Mouse (Mus musculus): ENCODE data around the gene C1qtnf1.
A peak's percentile ranks its signal among the peaks of the same experiment; 100 is the strongest.
"Not testable (repeated sequence)": the region's sequence is repeated elsewhere in the genome, so short reads cannot be mapped to it uniquely, and the experiment has no call there.

C1qtnf1 gene

GRCm38 (mm10) chr11:118427986-118428385 lies at the start of gene C1qtnf1:
Gene C1qtnf1 (plus strand): TSS chr11:118428203.
- no peak for DNase-seq

GRCm38 (mm10) chr11:118378656-118379055 lies 49.3 kb upstream of the C1qtnf1 start:
- no peak for DNase-seq

GRCm38 (mm10) chr11:118379251-118380009 lies 48.6 kb upstream of the C1qtnf1 start:
- peak; percentile 84 for DNase-seq

- not testable (repeated sequence) for DNase-seq
Measured at GRCm38 (mm10) chr11:118387816-118388215, 40.2 kb upstream of the C1qtnf1 start.

- DNase-seq: no peak
Measured at GRCm38 (mm10) chr11:118393991-118394390, 34.0 kb upstream of the C1qtnf1 start.

- no peak for DNase-seq
Measured at GRCm38 (mm10) chr11:118394538-118394937, 33.5 kb upstream of the C1qtnf1 start.

- DNase-seq: no peak
Measured at GRCm38 (mm10) chr11:118397806-118398530, 30.0 kb upstream of the C1qtnf1 start.

- DNase-seq: no peak
Measured at GRCm38 (mm10) chr11:118399891-118400565, 28.0 kb upstream of the C1qtnf1 start.

GRCm38 (mm10) chr11:118400566-118400936 lies 27.5 kb upstream of the C1qtnf1 start:
- DNase-seq: no peak

- no peak for DNase-seq
Measured at GRCm38 (mm10) chr11:118401195-118401594, 26.8 kb upstream of the C1qtnf1 start.

- peak; percentile 80 for DNase-seq
Measured at GRCm38 (mm10) chr11:118401760-118402280, 26.2 kb upstream of the C1qtnf1 start, which contains the start of gene Lgals3bp. Gene Lgals3bp (minus strand): TSS chr11:118402092.

- DNase-seq: no peak
Measured at GRCm38 (mm10) chr11:118403183-118403582, 24.8 kb upstream of the C1qtnf1 start.

GRCm38 (mm10) chr11:118403951-118404899 lies 23.8 kb upstream of the C1qtnf1 start:
- DNase-seq: no peak

- no peak for DNase-seq
Measured at GRCm38 (mm10) chr11:118405311-118405710, 22.7 kb upstream of the C1qtnf1 start.

GRCm38 (mm10) chr11:118406521-118406920 lies 21.5 kb upstream of the C1qtnf1 start:
- no peak for DNase-seq

- no peak for DNase-seq
Measured at GRCm38 (mm10) chr11:118407318-118407910, 20.6 kb upstream of the C1qtnf1 start.

GRCm38 (mm10) chr11:118408051-118408740 lies 19.8 kb upstream of the C1qtnf1 start:
- no peak for DNase-seq

GRCm38 (mm10) chr11:118409106-118410072 lies 18.6 kb upstream of the C1qtnf1 start:
- no peak for DNase-seq

GRCm38 (mm10) chr11:118410073-118410444 lies 17.9 kb upstream of the C1qtnf1 start:
- no peak for DNase-seq

- no peak for DNase-seq
Measured at GRCm38 (mm10) chr11:118410479-118410878, 17.5 kb upstream of the C1qtnf1 start.

All from kidney, postnatal 14 days (tissue).